Mouse (Mus musculus) heart, postnatal 10 days (tissue): Measurements from ENCODE around the gene Fryl. TPM values are rescaled to one million over a fixed set of nuclear protein-coding genes. Genes with fewer than 3 reads are reported as not detected.
A peak's percentile ranks its signal among the peaks of the same experiment; 100 is the strongest.

ENCODE experiments used
- DNase-seq, 2 experiments: peaks; one replicate each; pipeline ENCODE4 v3.0.0; 2021
- intact Hi-C: fragments of 180-260 bp; cut with DNase I; formaldehyde crosslinking; loops from one replicate; pipeline ENCODE4 v1.15.1; 2025
- total RNA-seq, 2 experiments: library from RNA; stranded (reverse); gene quantifications; 2 replicates each; pipeline ENCODE4 v1.2.3; 2021

Gene Fryl
- total RNA-seq, 2 experiments from 2014 or later: 47.4 to 51.3 TPM

GRCm38 (mm10) chr5:73200387-73201384, 55.7 kb downstream of the Fryl start:
- no peak for DNase-seq
- intact Hi-C loops: no loop called here

- intact Hi-C loops: no loop called here
- DNase-seq: no peak
Measured at GRCm38 (mm10) chr5:73199586-73199985, 56.8 kb downstream of the Fryl start.

GRCm38 (mm10) chr5:73198690-73199089, 57.7 kb downstream of the Fryl start:
- DNase-seq: no peak
- intact Hi-C loops: no loop called here

GRCm38 (mm10) chr5:73197796-73198195, 58.6 kb downstream of the Fryl start:
- intact Hi-C loops: no loop called here

GRCm38 (mm10) chr5:73194740-73195139, 61.7 kb downstream of the Fryl start:
- intact Hi-C loops: no loop called here
- DNase-seq: no peak

More at GRCm38 (mm10) chr5:73197796-73198195, 58.6 kb downstream of the Fryl start:
- DNase-seq: no peak

GRCm38 (mm10) chr5:73194083-73194570, 62.3 kb downstream of the Fryl start:
- DNase-seq: no peak
- intact Hi-C loops: no loop called here

- DNase-seq: peak in 1 of 2 experiments; percentile 22
- intact Hi-C loops: no loop called here
Measured at GRCm38 (mm10) chr5:73193627-73194026, 62.8 kb downstream of the Fryl start.

GRCm38 (mm10) chr5:73192870-73193576, 63.4 kb downstream of the Fryl start:
- DNase-seq: no peak
- intact Hi-C loops: no loop called here

- intact Hi-C loops: no loop called here
- peak; percentile 44 to 54 for DNase-seq
Measured at GRCm38 (mm10) chr5:73191765-73192164, 64.7 kb downstream of the Fryl start.

- no peak for DNase-seq
- intact Hi-C loops: no loop called here
Measured at GRCm38 (mm10) chr5:73190164-73190563, 66.3 kb downstream of the Fryl start.

GRCm38 (mm10) chr5:73189443-73190160, 66.8 kb downstream of the Fryl start:
- intact Hi-C loops: no loop called here

GRCm38 (mm10) chr5:73188576-73188975, 67.8 kb downstream of the Fryl start:
- intact Hi-C loops: no loop called here
- DNase-seq: no peak

More at GRCm38 (mm10) chr5:73189443-73190160, 66.8 kb downstream of the Fryl start:
- DNase-seq: no peak

GRCm38 (mm10) chr5:73188164-73188563, 68.3 kb downstream of the Fryl start:
- intact Hi-C loops: no loop called here
- DNase-seq: no peak

- DNase-seq: no peak
- intact Hi-C loops: no loop called here
Measured at GRCm38 (mm10) chr5:73186912-73187311, 69.5 kb downstream of the Fryl start.

- intact Hi-C loops: no loop called here
- no peak for DNase-seq
Measured at GRCm38 (mm10) chr5:73185424-73185823, 71.0 kb downstream of the Fryl start.

GRCm38 (mm10) chr5:73182701-73183447, 73.5 kb downstream of the Fryl start:
- DNase-seq: no peak
- intact Hi-C loops: no loop called here

- no peak for DNase-seq
- intact Hi-C loops: no loop called here
Measured at GRCm38 (mm10) chr5:73182191-73182590, 74.2 kb downstream of the Fryl start.

GRCm38 (mm10) chr5:73176294-73176693, 80.1 kb downstream of the Fryl start:
- DNase-seq: no peak
- intact Hi-C loops: no loop called here

GRCm38 (mm10) chr5:73175377-73176147, 80.9 kb downstream of the Fryl start:
- intact Hi-C loops: no loop called here
- no peak for DNase-seq
